Mouse (Mus musculus) midbrain, embryonic 14.5 days (tissue): Measurements from ENCODE around the gene Eef1akmt1. TPM values are rescaled to one million over a fixed set of nuclear protein-coding genes. Genes with fewer than 3 reads are reported as not detected.
A peak's percentile ranks its signal among the peaks of the same experiment; 100 is the strongest.

ENCODE experiments used
- ATAC-seq: fragments of 200-750 bp; cut with Nextera tagmentation; 2 replicates; pipeline ENCODE4 v1.8.0; 2017; ENCODE audit warnings: moderate number of reproducible peaks, moderate library complexity; ENCODE audit not compliant: low FRiP score, low TSS enrichment
- DNase-seq: peaks from one replicate; pipeline ENCODE4 v3.0.0-alpha.2; 2015
- H3K27ac ChIP-seq: fragments of 300-500 bp; sonication (generic); replicated peaks from 2 replicates; pipeline ENCODE4 v1.5.1; 2014; ENCODE audit warnings: mild to moderate bottlenecking, low read depth, low read length, moderate library complexity
- H3K27me3 ChIP-seq: fragments of 300-500 bp; sonication (generic); 2 replicates; pipeline ENCODE4 v1.6.1; 2014; ENCODE audit warnings: low read length, control low read depth, mixed read lengths; ENCODE audit not compliant: control insufficient read depth, insufficient read depth
- H3K36me3 ChIP-seq: fragments of 300-500 bp; sonication (generic); 2 replicates; pipeline ENCODE4 v1.6.1; 2014; ENCODE audit warnings: low read length, control low read depth; ENCODE audit not compliant: control insufficient read depth, insufficient read depth
- H3K4me1 ChIP-seq: fragments of 300-500 bp; sonication (generic); 2 replicates; pipeline ENCODE4 v1.6.1; 2014; ENCODE audit warnings: mild to moderate bottlenecking, antibody characterized with exemption, low read length, control low read depth; ENCODE audit not compliant: control insufficient read depth, insufficient read depth
- H3K4me2 ChIP-seq: fragments of 300-500 bp; sonication (generic); 2 replicates; pipeline ENCODE4 v1.6.1; 2014; ENCODE audit warnings: mild to moderate bottlenecking, low read length, moderate library complexity
- H3K4me3 ChIP-seq: fragments of 300-500 bp; sonication (generic); replicated peaks from 2 replicates; pipeline ENCODE4 v1.5.1; 2014; ENCODE audit warnings: low read depth, low read length
- H3K9ac ChIP-seq: fragments of 300-500 bp; sonication (generic); replicated peaks from 2 replicates; pipeline ENCODE4 v1.6.1; 2014; ENCODE audit warnings: mild to moderate bottlenecking, low read length, moderate library complexity
- H3K9me3 ChIP-seq: fragments of 300-500 bp; sonication (generic); 2 replicates; pipeline ENCODE4 v1.6.1; 2016; ENCODE audit warnings: low read length, control low read depth, mixed read lengths; ENCODE audit not compliant: control insufficient read depth
- WGBS: fragments of 180-500 bp; shearing (Covaris S2); extraction: QIAGEN DNeasy Blood & Tissue Kit; methylation state at CpG from one replicate; pipeline ENCODE4 v1.1.7; 2014; 5-methylcytosine and 5-hydroxymethylcytosine counted together
- polyA plus RNA-seq: library from polyadenylated mRNA; unstranded; fragments of >200 nt; fragmentation: Nextera tagmentation; extraction: Ambion mirVana; gene quantifications from 2 replicates; pipeline ENCODE4 v1.2.1, GENCODE M21; 2014

Eef1akmt1 gene
- polyA plus RNA-seq, 1 experiment from 2014 or later, result 101 TPM

DNA sequence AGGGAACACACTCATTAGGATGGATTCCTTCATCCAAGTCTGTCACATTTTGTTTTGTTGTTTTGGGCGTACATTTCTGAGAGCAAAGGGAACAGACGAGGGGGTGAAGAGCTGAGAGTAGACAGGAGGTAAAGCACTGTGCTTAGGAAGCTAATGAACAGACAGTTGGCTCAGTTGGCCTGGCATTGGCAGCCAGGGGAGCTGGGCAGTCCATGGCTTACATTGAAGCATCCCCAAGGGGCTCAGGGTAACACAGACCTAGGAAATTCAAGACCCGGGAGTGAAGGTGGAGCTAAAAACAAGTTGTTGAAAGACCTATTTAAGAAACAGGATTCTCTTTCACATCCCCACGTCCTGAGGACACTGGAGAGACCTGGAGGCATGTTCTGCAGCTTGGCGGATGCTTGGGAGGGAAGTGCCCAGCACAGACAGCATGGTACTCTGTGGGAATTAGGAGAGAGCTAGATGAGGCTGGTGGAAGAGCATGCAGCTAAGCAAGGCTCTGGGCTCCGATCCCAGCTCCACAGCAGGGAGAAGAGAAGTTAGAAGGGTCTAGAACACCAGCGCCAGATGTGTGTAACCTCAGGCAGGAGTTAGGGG, 15.8 kb downstream of the Eef1akmt1 start:
- no peaks in the 10 kb centered on the region for H3K9me3 ChIP-seq
- H3K4me1 ChIP-seq, result no peaks in the 10 kb centered on the region
- WGBS, result 90% methylated on average over 7 of the region's 7 CpGs
- peaks cover 3% of the 10 kb centered on the region; the same call in 1 of the 2 replicates for H3K36me3 ChIP-seq
- ATAC-seq, result no peak
- H3K27me3 ChIP-seq, result no peaks in the 10 kb centered on the region
- no peak for DNase-seq
- H3K4me2 ChIP-seq, result no peak overlapping the region
- no peak overlapping the region for H3K4me3 ChIP-seq
- no peak overlapping the region for H3K27ac ChIP-seq
- no peak overlapping the region for H3K9ac ChIP-seq

DNA sequence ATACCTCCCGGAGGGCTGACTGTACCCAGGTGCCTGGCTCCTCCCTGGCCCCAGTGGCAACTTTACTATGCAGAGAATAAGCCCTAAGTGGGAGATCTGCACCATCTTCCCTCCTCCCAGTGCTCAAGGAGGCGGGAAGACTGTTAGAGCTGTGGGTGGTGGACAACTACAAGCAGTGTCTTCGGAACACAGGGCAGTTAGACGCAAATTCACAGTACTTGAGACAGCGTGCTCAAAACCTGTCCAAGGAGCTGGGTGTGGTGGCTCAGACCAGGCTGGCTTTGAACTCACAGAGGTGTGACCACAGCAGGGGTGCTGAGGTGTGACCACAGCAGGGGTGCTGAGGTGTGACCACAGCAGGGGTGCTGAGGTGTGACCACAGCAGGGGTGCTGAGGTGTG, 17.0 kb downstream of the Eef1akmt1 start:
- H3K4me3 ChIP-seq, result no peak overlapping the region
- ATAC-seq (no peak), DNase-seq (no peak)
- no peaks in the 10 kb centered on the region for H3K9me3 ChIP-seq
- no peak overlapping the region for H3K27ac ChIP-seq
- no peaks in the 10 kb centered on the region for H3K27me3 ChIP-seq
- H3K36me3 ChIP-seq, result peaks cover 13% of the 10 kb centered on the region; the same call in 1 of the 2 replicates
- no peak overlapping the region for H3K9ac ChIP-seq
- no peak overlapping the region for H3K4me2 ChIP-seq
- no peaks in the 10 kb centered on the region for H3K4me1 ChIP-seq
- 91% methylated on average over 5 of the region's 5 CpGs for WGBS

DNA sequence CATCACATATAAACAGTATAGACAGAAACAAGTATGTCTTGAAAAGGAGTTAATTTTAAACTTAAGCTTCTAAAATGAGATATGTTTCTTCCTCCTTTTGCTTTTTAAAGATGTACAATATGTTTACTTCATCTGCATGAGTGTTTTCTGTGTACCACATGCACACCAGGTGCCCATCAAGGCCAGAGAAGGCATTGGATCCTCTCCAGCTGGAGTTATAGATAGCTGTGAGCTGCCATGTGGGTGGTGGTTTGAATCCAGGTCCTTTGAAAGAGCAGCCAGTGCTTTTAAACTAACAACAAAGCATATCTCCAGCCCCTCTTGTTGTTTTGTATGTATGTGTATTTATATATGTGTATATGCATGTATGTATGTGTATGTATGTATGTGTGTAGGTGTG, 18.5 kb downstream of the Eef1akmt1 start:
- H3K36me3 ChIP-seq, result peaks cover 22% of the 10 kb centered on the region
- no peaks in the 10 kb centered on the region for H3K27me3 ChIP-seq
- DNase-seq (no peak), ATAC-seq (no peak)
- no peak overlapping the region for H3K4me3 ChIP-seq
- no peaks in the 10 kb centered on the region for H3K4me1 ChIP-seq
- H3K9ac ChIP-seq, result no peak overlapping the region
- no peaks in the 10 kb centered on the region for H3K9me3 ChIP-seq
- no peak overlapping the region for H3K4me2 ChIP-seq
- no peak overlapping the region for H3K27ac ChIP-seq

DNA sequence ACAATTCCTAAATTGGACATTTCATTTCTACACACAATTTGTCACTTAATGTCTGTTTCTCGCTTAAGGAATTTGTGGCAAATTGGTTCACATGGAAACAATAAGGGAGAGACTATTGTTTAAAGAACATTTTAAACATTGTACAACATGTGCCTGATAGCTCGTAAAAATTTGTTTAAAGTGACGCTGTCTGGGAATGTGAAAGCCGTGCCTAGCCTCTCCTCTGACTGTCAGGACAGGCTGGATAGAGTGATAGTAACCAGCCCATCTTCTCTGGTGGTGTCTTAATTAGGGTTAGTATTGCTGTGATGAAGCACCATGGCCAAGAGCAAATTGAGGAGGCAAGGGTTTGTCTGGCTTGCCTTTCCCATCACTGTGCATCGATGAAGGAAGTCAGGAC, 24.4 kb downstream of the Eef1akmt1 start:
- DNase-seq, result no peak
- Histone ChIP-seq H3K36me3 (peaks cover 25% of the 10 kb centered on the region), H3K9me3 (no peaks in the 10 kb centered on the region), H3K4me2 (no peak overlapping the region), H3K27ac (no peak overlapping the region), H3K4me3 (no peak overlapping the region), H3K4me1 (no peaks in the 10 kb centered on the region), H3K27me3 (no peaks in the 10 kb centered on the region), H3K9ac (no peak overlapping the region)
- no peak for ATAC-seq
- WGBS, result 88% methylated on average over 5 of the region's 5 CpGs

DNA sequence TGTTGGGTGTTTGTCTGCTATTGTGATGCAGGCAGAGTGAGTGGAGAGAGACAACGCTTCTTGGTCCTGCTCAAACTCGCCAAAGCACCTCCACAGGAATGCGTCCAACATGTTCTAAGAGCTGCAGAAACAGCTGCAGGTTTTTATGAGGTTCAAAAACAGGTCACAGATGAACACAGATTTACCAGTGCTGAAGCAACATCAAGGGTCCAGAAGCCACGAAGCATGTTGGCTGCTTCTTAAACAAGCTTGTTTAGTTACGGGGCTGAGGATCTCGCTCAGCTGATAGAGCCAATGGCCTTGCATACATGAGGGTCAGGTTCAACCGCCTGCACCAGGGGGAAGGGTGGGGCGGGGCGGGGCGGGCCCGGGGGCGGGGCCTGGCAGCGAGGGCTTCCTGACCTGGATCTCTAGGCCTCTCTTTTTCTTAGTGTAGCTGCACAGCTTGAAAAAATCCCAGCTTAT, 24.8 kb downstream of the Eef1akmt1 start:
- Histone ChIP-seq H3K27me3 (no peaks in the 10 kb centered on the region), H3K27ac (no peak overlapping the region), H3K4me2 (no peak overlapping the region), H3K9me3 (no peaks in the 10 kb centered on the region), H3K4me3 (no peak overlapping the region), H3K36me3 (peaks cover 25% of the 10 kb centered on the region), H3K9ac (no peak overlapping the region), H3K4me1 (no peaks in the 10 kb centered on the region)
- WGBS, result 31% methylated on average over 13 of the region's 13 CpGs
- ATAC-seq (no peak), DNase-seq (no peak)

DNA sequence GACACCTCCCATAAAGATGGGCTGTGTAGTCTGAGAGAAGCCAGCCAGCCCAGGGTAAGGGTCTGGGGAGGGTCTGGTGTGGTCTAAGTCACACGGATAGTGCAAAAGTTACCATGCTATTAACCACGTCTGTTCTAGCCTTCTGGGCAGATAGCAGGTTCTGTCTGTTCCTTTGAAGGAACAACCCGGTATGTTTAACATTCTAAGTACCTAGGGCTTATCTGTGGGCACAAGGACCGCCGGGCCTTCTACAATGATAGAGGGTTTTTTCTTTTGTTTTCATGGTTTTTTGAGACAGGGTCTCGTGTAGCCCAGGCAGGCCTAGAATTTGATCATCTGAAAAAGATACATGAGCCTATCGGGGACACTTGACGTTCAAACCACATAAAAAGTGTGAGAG, 25.3 kb downstream of the Eef1akmt1 start:
- Histone ChIP-seq H3K4me2 (no peak overlapping the region), H3K4me1 (no peaks in the 10 kb centered on the region), H3K4me3 (no peak overlapping the region), H3K27me3 (no peaks in the 10 kb centered on the region), H3K9me3 (no peaks in the 10 kb centered on the region), H3K27ac (no peak overlapping the region), H3K9ac (no peak overlapping the region), H3K36me3 (peaks cover 25% of the 10 kb centered on the region)
- no peak for ATAC-seq
- no peak for DNase-seq
- 90% methylated on average over 8 of the region's 8 CpGs for WGBS

DNA sequence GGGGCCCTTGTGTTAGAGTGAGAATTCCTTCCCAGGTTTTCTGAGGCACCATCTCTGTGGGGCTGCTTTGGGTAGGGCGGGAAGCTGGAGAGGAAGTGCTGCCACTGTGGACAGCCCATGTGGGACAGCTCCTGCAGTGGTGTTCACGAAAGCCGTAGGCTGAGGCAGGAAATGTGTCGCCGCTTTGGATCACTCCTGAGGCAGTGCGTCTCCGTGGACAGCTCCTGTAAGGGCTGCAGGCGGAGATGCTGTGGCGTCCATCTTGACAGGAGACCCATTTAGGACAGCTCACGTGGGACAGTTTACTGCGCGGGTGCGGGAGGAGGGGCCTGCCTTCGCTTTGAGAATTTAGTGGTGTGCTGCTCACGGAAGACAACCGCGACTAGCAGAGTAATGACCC, 25.9 kb downstream of the Eef1akmt1 start:
- no peaks in the 10 kb centered on the region for H3K27me3 ChIP-seq
- 86% methylated on average over 17 of the region's 17 CpGs for WGBS
- no peak overlapping the region for H3K4me2 ChIP-seq
- H3K36me3 ChIP-seq, result peaks cover 25% of the 10 kb centered on the region
- no peak overlapping the region for H3K4me3 ChIP-seq
- no peak overlapping the region for H3K27ac ChIP-seq
- H3K9me3 ChIP-seq, result no peaks in the 10 kb centered on the region
- ATAC-seq (no peak), DNase-seq (no peak)
- H3K4me1 ChIP-seq, result no peaks in the 10 kb centered on the region
- no peak overlapping the region for H3K9ac ChIP-seq

DNA sequence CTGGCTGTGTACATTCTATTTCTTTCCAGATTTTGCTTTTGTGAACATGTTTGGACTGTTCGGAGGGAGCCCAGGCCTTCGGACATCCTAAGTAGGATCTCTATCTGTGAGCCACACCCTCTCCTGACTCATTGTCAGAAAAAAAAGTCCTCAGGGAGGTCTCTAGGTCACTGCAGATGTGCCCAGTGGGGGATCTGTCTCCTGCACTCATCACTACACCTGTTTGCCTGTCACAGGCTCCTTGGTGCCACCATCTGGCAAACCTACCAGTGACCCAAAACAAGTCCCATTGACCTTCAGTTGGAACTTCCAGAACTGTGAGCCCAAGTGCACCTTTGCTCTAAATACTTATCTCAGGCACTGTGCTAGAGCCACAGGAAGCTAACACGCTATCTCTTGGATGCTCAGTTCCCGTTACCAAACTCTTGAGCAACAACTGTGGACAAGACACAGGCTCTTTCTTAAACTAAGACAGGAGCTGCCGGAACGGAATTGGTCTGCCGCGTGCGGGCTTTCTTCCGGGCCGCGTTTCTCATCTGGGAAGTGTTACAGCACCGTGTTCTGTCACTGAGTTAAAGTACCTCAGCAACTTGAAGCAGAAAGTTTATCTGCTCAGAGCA, 27.9 kb downstream of the Eef1akmt1 start:
- Histone ChIP-seq H3K9me3 (no peaks in the 10 kb centered on the region), H3K27ac (no peak overlapping the region), H3K4me2 (no peak overlapping the region), H3K36me3 (peaks cover 6% of the 10 kb centered on the region), H3K4me1 (no peaks in the 10 kb centered on the region), H3K4me3 (no peak overlapping the region), H3K9ac (no peak overlapping the region), H3K27me3 (no peaks in the 10 kb centered on the region)
- ATAC-seq (no peak), DNase-seq (no peak)
- 93% methylated on average over 13 of the region's 13 CpGs for WGBS

DNA sequence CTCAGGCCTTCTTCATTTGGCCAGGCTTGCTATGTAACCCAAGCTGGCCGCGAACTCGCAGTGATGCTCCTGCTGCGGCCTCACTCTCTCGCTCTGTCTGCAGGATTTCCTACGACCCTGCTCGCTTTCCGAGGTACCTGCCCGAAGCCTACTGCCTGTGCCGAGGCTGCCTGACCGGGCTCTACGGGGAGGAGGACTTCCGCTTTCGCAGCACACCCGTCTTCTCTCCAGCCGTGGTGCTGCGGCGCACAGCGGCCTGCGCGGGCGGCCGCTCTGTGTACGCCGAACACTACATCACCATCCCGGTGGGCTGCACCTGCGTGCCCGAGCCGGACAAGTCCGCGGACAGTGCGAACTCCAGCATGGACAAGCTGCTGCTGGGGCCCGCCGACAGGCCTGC, 29.2 kb downstream of the Eef1akmt1 start:
- ATAC-seq (no peak), DNase-seq (no peak)
- Histone ChIP-seq H3K27ac (no peak overlapping the region), H3K9me3 (no peaks in the 10 kb centered on the region), H3K9ac (no peak overlapping the region), H3K27me3 (no peaks in the 10 kb centered on the region), H3K4me3 (no peak overlapping the region), H3K4me1 (peaks cover 8% of the 10 kb centered on the region), H3K36me3 (peaks cover 6% of the 10 kb centered on the region), H3K4me2 (peak overlapping the region; percentile 27)
- 44% methylated on average over 34 of the region's 34 CpGs for whole genome bisulfite sequencing
